In the genomic region with DNA sequence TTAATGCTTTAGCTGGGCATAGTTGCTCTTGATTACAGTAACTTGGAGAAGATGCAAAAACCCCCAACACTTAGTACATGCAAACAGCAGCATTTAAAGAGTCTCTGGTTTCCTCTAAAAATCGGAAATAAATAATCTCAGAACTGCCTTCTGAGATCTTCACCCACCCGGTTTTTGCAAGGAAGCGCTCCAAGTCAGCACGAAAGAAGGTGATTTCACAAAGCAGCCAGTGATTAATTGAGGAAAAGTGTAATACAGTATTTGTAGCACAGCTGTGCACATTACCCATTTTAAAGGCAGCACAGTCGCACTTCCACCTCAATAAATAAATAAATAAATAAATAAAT, we compare ENCODE assay signal across 9 mouse cellular contexts. TPM values are rescaled to one million over a fixed set of nuclear protein-coding genes. Genes with fewer than 3 reads are reported as not detected.
DNase-seq lines count a peak whose midpoint lies in the region; ATAC-seq and TF ChIP-seq lines count a peak whose summit lies in the region.
"Had no signal": no experiment of that assay in that cellular context is flagged by ENCODE, and none has a peak within 500 bp of the region (broad histone marks: within the 10 kb centered on the region; RNA-seq: fewer than 3 reads in every experiment).

No protein-coding gene starts in this region.

- no peak for TF ChIP-seq CTCF in cerebellum, adult 2 months (IDR thresholded peaks at IDR 0.05; ENCODE audit: borderline replicate concordance, insufficient read depth, low read depth, low read length)

- no peaks in the 10 kb centered on the region for H3K9me3 ChIP-seq in megakaryocyte, embryonic 14.5 days
- no peaks in the 10 kb centered on the region for H3K9me3 ChIP-seq in limb, embryonic 13.5 days
- no peaks in the 10 kb centered on the region for H3K9me3 ChIP-seq in stomach, embryonic 15.5 days

- H3K4me1 ChIP-seq in cerebellum, adult 2 months (ENCODE audit: control insufficient read depth, insufficient read depth, low read length): no peaks in the 10 kb centered on the region
- H3K4me1 ChIP-seq in megakaryocyte, embryonic 14.5 days: peaks cover 47% of the 10 kb centered on the region
- peaks cover 42% of the 10 kb centered on the region for H3K4me1 ChIP-seq in limb, embryonic 13.5 days
- H3K4me1 ChIP-seq in stomach, embryonic 15.5 days: 0 out of 2 replicates have a peak, but pooled peaks cover 11% of the 10 kb centered on the region

- H3K27me3 ChIP-seq in cerebellum, adult 2 months (ENCODE audit: control insufficient read depth, insufficient read depth, low read length): peaks cover 7% of the 10 kb centered on the region; the same call in 1 of the 2 replicates
- peaks cover 61% of the 10 kb centered on the region for H3K27me3 ChIP-seq in megakaryocyte, embryonic 14.5 days (replicated peaks)
- H3K27me3 ChIP-seq in limb, embryonic 13.5 days: no peaks in the 10 kb centered on the region
- H3K27me3 ChIP-seq in stomach, embryonic 15.5 days (replicated peaks): no peaks in the 10 kb centered on the region

- H3K4me2 ChIP-seq in limb, embryonic 13.5 days (replicated peaks): peak overlapping the region; percentile 78
- peak overlapping the region; percentile 91 for H3K4me2 ChIP-seq in stomach, embryonic 15.5 days

- no peak overlapping the region for H3K27ac ChIP-seq in cerebellum, adult 2 months (ENCODE audit: insufficient read depth, low read length)
- H3K27ac ChIP-seq in limb, embryonic 13.5 days: peak overlapping the region; percentile 98; the same call in 1 of the 2 replicates
- no peak overlapping the region; the same call in 1 of the 2 replicates for H3K27ac ChIP-seq in stomach, embryonic 15.5 days

- no peak for ATAC-seq in megakaryocyte, adult 5-6 weeks (ENCODE audit: poor library complexity, severe bottlenecking)
- no peak for ATAC-seq in limb, embryonic 13.5 days (ENCODE audit: low FRiP score, low read depth)
- no peak for ATAC-seq in stomach, embryonic 15.5 days (ENCODE audit: insufficient read depth, low FRiP score, low read depth)

- H3K36me3 ChIP-seq in megakaryocyte, embryonic 14.5 days (replicated peaks; ENCODE audit: low read length): peaks cover 3% of the 10 kb centered on the region
- peaks cover 15% of the 10 kb centered on the region for H3K36me3 ChIP-seq in limb, embryonic 13.5 days
- no peaks in the 10 kb centered on the region for H3K36me3 ChIP-seq in stomach, embryonic 15.5 days

- WGBS in cerebellum, adult 2 months: 22% methylated on average over 5 of the region's 5 CpGs
- WGBS in limb, embryonic 13.5 days: 7% methylated on average over 5 of the region's 5 CpGs
- 11% methylated on average over 5 of the region's 5 CpGs for WGBS in stomach, embryonic 15.5 days

- H3K9ac ChIP-seq in limb, embryonic 13.5 days: peak overlapping the region; percentile 98
- H3K9ac ChIP-seq in stomach, embryonic 15.5 days: no peak overlapping the region

- no peak for TF ChIP-seq POLR2A in cerebellum, adult 2 months (IDR thresholded peaks at IDR 0.05; ENCODE audit: borderline replicate concordance, insufficient read depth, low read length)

- H3K4me3 ChIP-seq in cerebellum, adult 2 months (replicated peaks; ENCODE audit: insufficient read depth, low read depth, low read length): peak overlapping the region; percentile 34
- H3K4me3 ChIP-seq in megakaryocyte, embryonic 14.5 days (replicated peaks): peak overlapping the region; percentile 78
- peak overlapping the region; percentile 88 for H3K4me3 ChIP-seq in limb, embryonic 13.5 days
- H3K4me3 ChIP-seq in stomach, embryonic 15.5 days (replicated peaks): peak overlapping the region; percentile 76

- DNase-seq in cerebellum, adult 2 months: no peak
- no peak for DNase-seq in cerebellum, adult 18-20 months
- no peak for DNase-seq in embryo, embryonic 10.5 days (ENCODE audit: low spot score)
- no peak for DNase-seq in testis, postnatal 14 days (ENCODE audit: low spot score)
- DNase-seq: gastrocnemius, postnatal 14 days had no signal

RNA-seq across cellular contexts. Expression of a gene that starts 2.9 kb away (rescaled TPM):
- polyA plus RNA-seq in cerebellum, adult 2 months (2012; rRNA removed): 25.9 and 29.1 TPM in 2 replicates
- 2.6 and 9.2 TPM in 2 replicates for polyA plus RNA-seq in megakaryocyte, embryonic 14.5 days (2012; ENCODE audit: insufficient read depth, low replicate concordance)
- 0.96 and 1.0 TPM in 2 replicates for total RNA-seq in megakaryocyte, adult 5-6 weeks (2015)
- total RNA-seq in megakaryocyte, adult 5-6 weeks (2017): 0.33 and 0.57 TPM in 2 replicates
- polyA plus RNA-seq in limb, embryonic 13.5 days (2015; fragmentation: Nextera tagmentation; extraction: Ambion mirVana): 70.2 and 78.3 TPM in 2 replicates
- 22.3 and 22.5 TPM in 2 replicates for polyA plus RNA-seq in stomach, embryonic 15.5 days (2015; fragmentation: Nextera tagmentation; extraction: Ambion mirVana)

Comparison
In these comparisons a context has a peak if more than half of its experiments do, and no peak if none do; other contexts are left out.
1. H3K4me3 ChIP-seq: peak in every context shown above with its lines; median percentile 88 in limb, embryonic 13.5 days; 78 in megakaryocyte, embryonic 14.5 days; 76 in stomach, embryonic 15.5 days; 34 in cerebellum, adult 2 months.